Mouse (Mus musculus) forebrain, postnatal 0 days (tissue): ENCODE results near the gene Ptprn2. TPM values are rescaled to one million over a fixed set of nuclear protein-coding genes. Genes with fewer than 3 reads are reported as not detected.
A peak's percentile ranks its signal among the peaks of the same experiment; 100 is the strongest.

Experiments
- ATAC-seq: fragments of 200-750 bp; cut with Nextera tagmentation; 2 replicates; pipeline ENCODE4 v1.8.0; 2017; ENCODE audit warnings: mild to moderate bottlenecking, moderate library complexity
- DNase-seq: peaks from one replicate; pipeline ENCODE4 v3.0.0-alpha.2; 2015
- H3K27ac ChIP-seq: fragments of 300-500 bp; sonication (generic); 2 replicates; pipeline ENCODE4 v1.5.1; 2014; ENCODE audit warnings: low read depth, mild to moderate bottlenecking, antibody characterized with exemption, low read length, moderate library complexity, mixed read lengths
- H3K27me3 ChIP-seq: fragments of 300-500 bp; sonication (generic); 2 replicates; pipeline ENCODE4 v1.6.1; 2014; ENCODE audit warnings: mild to moderate bottlenecking, low read length, mixed read lengths; ENCODE audit not compliant: insufficient read depth
- H3K36me3 ChIP-seq: fragments of 300-500 bp; sonication (generic); 2 replicates; pipeline ENCODE4 v1.6.1; 2014; ENCODE audit warnings: mild to moderate bottlenecking, moderate library complexity; ENCODE audit not compliant: insufficient read depth
- H3K4me1 ChIP-seq: fragments of 300-500 bp; sonication (generic); 2 replicates; pipeline ENCODE4 v1.6.1; 2014; ENCODE audit warnings: antibody characterized with exemption; ENCODE audit not compliant: insufficient read depth
- H3K4me2 ChIP-seq: fragments of 300-500 bp; sonication (generic); 2 replicates; pipeline ENCODE4 v1.6.1; 2014; ENCODE audit warnings: low read depth, mild to moderate bottlenecking, moderate library complexity
- H3K4me3 ChIP-seq: fragments of 300-500 bp; sonication (generic); 2 replicates; pipeline ENCODE4 v1.5.1; 2014; ENCODE audit warnings: low read depth, low read length, mixed read lengths
- H3K9ac ChIP-seq: fragments of 300-500 bp; sonication (generic); 2 replicates; pipeline ENCODE4 v1.6.1; 2014; ENCODE audit warnings: mild to moderate bottlenecking
- H3K9me3 ChIP-seq: fragments of 300-500 bp; sonication (generic); 2 replicates; pipeline ENCODE4 v1.6.1; 2016; ENCODE audit warnings: low read length
- CTCF ChIP-seq: sonication (generic); IDR thresholded peaks from 2 replicates; pipeline ENCODE4 v1.5.1; 2016; ENCODE audit warnings: antibody characterized with exemption, control low read depth, low read depth
- WGBS: fragments of 180-500 bp; shearing (Covaris S2); extraction: QIAGEN DNeasy Blood & Tissue Kit; methylation state at CpG from one replicate; pipeline ENCODE4 v1.1.7; 2014; 5-methylcytosine and 5-hydroxymethylcytosine counted together
- polyA plus RNA-seq: library from polyadenylated mRNA; unstranded; fragments of >200 nt; fragmentation: Nextera tagmentation; extraction: Ambion mirVana; gene quantifications from 2 replicates; pipeline ENCODE4 v1.2.1, GENCODE M21; 2015
- total RNA-seq: library from RNA; depleted of rRNA; stranded (reverse); fragments of >200 nt; gene quantifications from 2 replicates; pipeline ENCODE4 v1.2.3, GENCODE M21; 2014

Gene Ptprn2
- total and polyA plus RNA-seq, 2 experiments from 2014 or later, result 15.9 to 91.1 TPM

DNA sequence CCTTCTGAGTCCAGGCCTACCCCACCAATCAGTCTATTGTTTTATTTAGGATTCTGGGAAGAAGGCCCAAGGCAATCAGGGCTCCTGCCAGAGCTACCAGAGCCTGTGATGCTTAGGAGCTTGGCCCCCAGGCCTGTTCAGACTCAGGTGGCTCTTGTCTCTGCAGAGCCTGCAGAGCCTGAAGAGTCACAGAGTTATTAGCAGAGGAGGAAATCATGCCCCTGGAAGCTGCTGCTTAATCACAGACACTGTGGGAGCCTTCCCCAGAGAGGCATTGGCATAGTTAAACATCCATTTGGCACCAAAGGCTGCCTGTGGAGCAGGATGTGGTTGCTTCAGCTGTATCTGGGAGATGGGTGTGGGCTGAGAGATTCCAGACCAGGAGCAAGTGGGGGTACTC is 30.3 kb downstream of the Ptprn2 start:
- H3K4me1 ChIP-seq, result no peaks in the 10 kb centered on the region
- no peak overlapping the region for H3K4me3 ChIP-seq
- H3K27ac ChIP-seq, result no peak overlapping the region
- ATAC-seq (peak; percentile 54; the same call in 1 of the 2 replicates), DNase-seq (peak; percentile 32)
- H3K36me3 ChIP-seq, result no peaks in the 10 kb centered on the region
- H3K4me2 ChIP-seq, result no peak overlapping the region
- H3K9ac ChIP-seq, result no peak overlapping the region
- H3K27me3 ChIP-seq, result no peaks in the 10 kb centered on the region
- no peaks in the 10 kb centered on the region for H3K9me3 ChIP-seq
- no peak for TF ChIP-seq CTCF

GRCm38 (mm10) chr12:116528861-116529260 is 43.3 kb downstream of the Ptprn2 start:
- Histone ChIP-seq H3K27me3 (no peaks in the 10 kb centered on the region), H3K9me3 (no peaks in the 10 kb centered on the region), H3K4me2 (no peak overlapping the region), H3K36me3 (0 out of 2 replicates have a peak, but pooled peaks cover 3% of the 10 kb centered on the region), H3K4me3 (no peak overlapping the region), H3K4me1 (no peaks in the 10 kb centered on the region), H3K9ac (no peak overlapping the region), H3K27ac (no peak overlapping the region)
- ATAC-seq, result no peak
- TF ChIP-seq CTCF, result no peak
- WGBS, result 72% methylated on average over 4 of the region's 4 CpGs
- DNase-seq, result no peak

DNA sequence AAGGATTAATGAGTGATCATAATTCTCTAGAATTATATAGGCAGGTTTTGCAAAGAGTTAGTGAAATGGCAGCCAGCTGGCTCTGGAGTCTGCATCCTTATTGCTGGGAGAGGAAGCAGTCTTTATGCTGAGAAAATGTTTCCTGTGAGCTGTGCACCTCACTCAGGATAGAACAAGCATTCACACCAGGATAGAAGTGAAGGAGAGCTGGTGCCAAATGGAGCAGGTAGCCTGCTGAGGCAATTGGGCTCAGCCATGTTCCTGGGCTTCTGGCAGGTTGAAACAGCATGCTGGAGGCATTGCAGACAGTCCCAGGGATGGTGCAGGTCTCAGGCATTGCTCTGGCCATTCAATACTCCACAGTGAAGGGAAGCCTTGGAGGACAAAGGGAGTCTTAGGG is 47.8 kb downstream of the Ptprn2 start:
- no peak overlapping the region for H3K4me2 ChIP-seq
- no peak overlapping the region for H3K27ac ChIP-seq
- H3K4me1 ChIP-seq, result no peaks in the 10 kb centered on the region
- ATAC-seq (peak; percentile 45; the same call in 1 of the 2 replicates), DNase-seq (peak; percentile 14)
- H3K27me3 ChIP-seq, result no peaks in the 10 kb centered on the region
- 0 out of 2 replicates have a peak, but pooled peaks cover 3% of the 10 kb centered on the region for H3K36me3 ChIP-seq
- H3K9me3 ChIP-seq, result no peaks in the 10 kb centered on the region
- H3K9ac ChIP-seq, result no peak overlapping the region
- H3K4me3 ChIP-seq, result no peak overlapping the region
- TF ChIP-seq CTCF, result no peak

GRCm38 (mm10) chr12:116539305-116539704 is 53.8 kb downstream of the Ptprn2 start:
- 97% methylated on average over 1 of the region's 1 CpGs for WGBS
- DNase-seq, result no peak
- no peak overlapping the region for H3K9ac ChIP-seq
- no peak overlapping the region for H3K27ac ChIP-seq
- H3K27me3 ChIP-seq, result no peaks in the 10 kb centered on the region
- no peak overlapping the region for H3K4me3 ChIP-seq
- no peak overlapping the region for H3K4me2 ChIP-seq
- ATAC-seq, result no peak
- no peak for TF ChIP-seq CTCF
- no peaks in the 10 kb centered on the region for H3K9me3 ChIP-seq
- no peaks in the 10 kb centered on the region for H3K36me3 ChIP-seq
- H3K4me1 ChIP-seq, result no peaks in the 10 kb centered on the region

DNA sequence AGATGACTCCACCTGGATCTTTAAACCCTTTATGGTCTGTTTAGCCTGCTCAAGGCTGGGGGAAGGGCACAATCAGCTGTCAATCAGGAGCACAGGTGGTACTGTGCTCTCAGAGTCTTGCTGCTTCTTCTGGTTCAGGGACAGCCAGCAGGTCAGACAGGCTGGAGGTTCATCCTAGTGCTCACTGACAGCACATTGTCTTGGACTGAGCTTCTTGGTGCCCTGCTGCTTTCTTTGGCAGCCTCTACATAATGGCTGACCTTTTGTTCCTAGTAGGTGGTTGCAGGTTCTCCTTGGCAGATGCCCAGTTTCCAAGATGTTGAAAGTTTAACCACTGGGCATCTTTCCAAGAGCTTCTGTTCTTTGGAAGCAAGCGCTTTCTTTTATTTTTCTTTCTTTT is 55.1 kb downstream of the Ptprn2 start:
- DNase-seq, result peak; percentile 11

DNA sequence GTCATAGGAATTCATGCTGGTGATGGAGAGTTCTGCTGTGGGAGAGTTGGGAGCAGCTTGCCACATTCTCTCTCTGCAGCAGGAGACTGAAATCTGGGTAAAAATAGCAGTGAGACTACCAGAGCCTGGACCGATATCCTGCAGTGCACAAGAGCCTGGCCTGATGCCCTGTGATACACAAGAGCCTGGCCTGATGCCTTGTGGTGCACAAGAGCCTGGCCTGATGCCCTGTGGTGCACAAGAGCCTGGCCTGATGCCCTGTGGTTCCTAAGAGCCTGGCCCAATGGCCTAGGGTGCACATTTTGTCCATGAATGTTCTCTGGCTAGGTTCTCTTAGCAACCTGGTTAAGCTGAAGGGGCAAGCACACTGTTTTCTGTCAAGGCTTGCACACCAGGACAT is 64.5 kb downstream of the Ptprn2 start:
- H3K4me2 ChIP-seq, result no peak overlapping the region
- no peak for TF ChIP-seq CTCF
- H3K36me3 ChIP-seq, result no peaks in the 10 kb centered on the region
- 0 out of 2 replicates have a peak overlapping the region, but pooled peaks have one; percentile 5 for H3K27ac ChIP-seq
- 44% methylated on average over 1 of the region's 1 CpGs for WGBS
- ATAC-seq (peak; percentile 71), DNase-seq (peak; percentile 58)
- no peaks in the 10 kb centered on the region for H3K27me3 ChIP-seq
- no peak overlapping the region for H3K4me3 ChIP-seq
- no peak overlapping the region for H3K9ac ChIP-seq
- H3K4me1 ChIP-seq, result no peaks in the 10 kb centered on the region
- H3K9me3 ChIP-seq, result no peaks in the 10 kb centered on the region

More for the DNA sequence above, 55.1 kb downstream of the Ptprn2 start:
- H3K9me3 ChIP-seq, result no peaks in the 10 kb centered on the region
- H3K9ac ChIP-seq, result no peak overlapping the region
- H3K4me2 ChIP-seq, result no peak overlapping the region
- no peak for TF ChIP-seq CTCF
- H3K36me3 ChIP-seq, result no peaks in the 10 kb centered on the region
- WGBS, result 39% methylated on average over 1 of the region's 1 CpGs
- no peak overlapping the region for H3K27ac ChIP-seq
- H3K27me3 ChIP-seq, result no peaks in the 10 kb centered on the region
- ATAC-seq, result no peak; the same call in 1 of the 2 replicates
- no peak overlapping the region for H3K4me3 ChIP-seq
- H3K4me1 ChIP-seq, result no peaks in the 10 kb centered on the region

- H3K27ac ChIP-seq, result no peak overlapping the region
- no peaks in the 10 kb centered on the region for H3K9me3 ChIP-seq
- no peaks in the 10 kb centered on the region for H3K27me3 ChIP-seq
- no peak overlapping the region for H3K4me3 ChIP-seq
- no peak overlapping the region for H3K4me2 ChIP-seq
- WGBS, result 55% methylated on average over 7 of the region's 7 CpGs
- ATAC-seq, result peak; percentile 59
- no peak overlapping the region for H3K9ac ChIP-seq
- DNase-seq, result no peak
- no peak for TF ChIP-seq CTCF
- no peaks in the 10 kb centered on the region for H3K36me3 ChIP-seq
- no peaks in the 10 kb centered on the region for H3K4me1 ChIP-seq
Measured at GRCm38 (mm10) chr12:116551516-116551915, 66.0 kb downstream of the Ptprn2 start.
